Mouse (Mus musculus) c-Kit-positive CD71-positive TER-119-positive erythroid progenitor cells, embryonic 14.5 days (primary cell): ENCODE measurements around the gene Slc2a13.

Source experiments
- DNase-seq: peaks from one replicate; pipeline ENCODE4 v3.0.0-alpha.2; 2013; ENCODE audit warnings: low spot score

Gene Slc2a13

DNA sequence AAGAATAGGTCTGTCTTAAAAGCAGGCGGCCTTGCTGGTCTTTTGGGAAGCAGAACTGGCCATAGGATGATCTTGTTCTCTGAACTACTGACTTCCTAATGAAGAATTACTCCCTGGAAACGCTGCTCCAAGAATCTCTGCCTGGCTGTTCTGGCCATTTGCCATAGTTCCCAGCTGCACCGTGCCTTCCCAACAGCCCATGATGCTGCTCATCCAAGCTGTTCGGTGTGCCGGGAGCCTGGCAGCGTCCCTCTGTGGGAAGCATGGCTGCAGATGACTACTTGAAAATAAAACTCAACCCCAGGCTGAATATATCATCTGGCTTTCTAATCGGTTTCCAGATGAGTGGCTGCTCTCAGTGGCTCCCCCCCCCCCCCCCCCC is 199.9 kb downstream of the Slc2a13 start:
- no peak for DNase-seq

DNA sequence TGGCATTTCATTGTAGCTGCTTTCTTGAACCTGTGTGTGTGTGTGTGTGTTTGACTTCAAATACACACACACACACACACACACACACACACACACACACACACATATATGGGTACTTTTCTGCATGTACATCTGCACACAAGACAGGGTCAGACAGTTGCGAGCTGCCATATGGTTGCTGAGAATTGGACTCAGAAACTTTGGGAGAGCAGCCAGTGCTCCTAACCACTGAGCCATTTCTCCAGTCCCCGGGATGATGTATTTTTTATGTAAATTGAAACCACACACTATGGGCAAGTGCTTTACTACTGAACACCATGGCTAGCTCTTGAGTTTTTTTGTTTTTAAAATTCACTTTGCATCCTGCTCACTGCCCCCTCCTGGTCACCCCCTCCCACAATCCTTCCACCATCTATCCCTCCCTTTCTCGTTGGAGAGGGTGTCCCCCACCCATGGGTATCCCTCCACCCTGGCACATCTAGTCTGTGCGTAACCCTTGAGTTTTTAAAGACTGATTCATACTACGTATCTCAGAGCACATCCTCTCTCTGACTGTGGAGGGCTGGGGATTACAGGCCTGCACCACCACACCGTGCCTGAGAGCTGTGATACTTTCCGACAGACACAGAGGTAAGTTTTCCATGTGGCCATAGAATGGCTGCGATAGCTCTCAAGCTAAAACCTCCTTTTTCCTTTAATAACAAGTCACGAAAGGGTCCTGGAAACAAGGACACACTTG is 200.4 kb downstream of the Slc2a13 start:
- DNase-seq, result no peak

DNA sequence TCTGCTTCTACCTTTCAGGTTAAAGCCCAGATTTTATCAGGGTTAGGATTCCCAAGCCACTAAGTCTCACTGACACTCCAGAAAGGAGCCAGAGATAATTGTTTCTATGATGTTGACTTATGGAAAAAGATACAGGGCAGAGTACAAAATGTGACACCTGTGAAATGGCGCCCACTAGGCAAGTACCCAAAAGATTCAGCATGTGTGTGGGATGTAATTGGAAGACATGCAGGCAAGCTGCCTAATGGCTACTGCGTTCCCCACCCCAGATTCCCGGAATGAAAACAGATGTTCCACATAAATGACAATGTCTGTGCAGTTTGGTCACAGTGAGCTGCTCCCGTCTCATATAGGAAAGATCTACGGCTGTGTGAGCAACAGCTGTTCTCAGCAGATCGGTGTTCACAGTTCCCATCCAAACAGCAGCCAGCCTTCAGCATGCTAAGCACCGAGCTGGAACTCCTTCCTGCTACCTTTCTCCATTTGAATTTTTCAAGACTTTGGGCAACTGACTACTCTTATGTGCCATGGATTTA is 201.1 kb downstream of the Slc2a13 start:
- no peak for DNase-seq

DNA sequence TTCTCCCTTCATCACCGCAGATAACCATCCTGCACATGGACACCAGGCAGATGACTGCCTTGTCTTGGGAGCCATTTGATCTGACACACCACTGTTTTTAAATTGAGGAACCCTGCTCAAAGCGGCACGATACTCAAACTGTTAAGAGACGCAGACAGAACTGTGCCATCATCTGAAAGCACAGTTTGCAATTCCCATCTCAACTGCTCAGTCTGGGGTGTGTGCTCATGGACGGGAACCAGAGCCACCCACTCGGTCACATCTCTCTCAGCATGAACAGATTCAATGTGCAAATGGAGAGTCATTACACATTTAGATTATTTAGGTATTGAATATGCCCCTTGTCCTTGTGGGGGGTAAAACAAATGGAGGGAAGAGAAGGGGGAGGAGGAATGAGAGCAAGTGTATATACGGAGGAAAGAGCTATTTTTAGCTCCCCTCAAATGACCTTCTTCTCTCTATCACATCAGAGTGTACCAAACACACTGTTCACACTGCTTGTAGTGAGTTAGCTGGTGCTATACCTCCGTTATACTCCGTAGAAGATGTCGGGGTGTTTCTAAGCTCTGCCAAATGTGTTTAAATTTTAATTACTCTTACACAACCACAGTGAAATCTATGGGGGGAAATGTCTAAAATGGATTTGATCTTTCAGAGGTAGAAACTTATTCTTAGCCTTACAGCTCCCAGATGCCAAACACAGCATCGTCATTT is 203.2 kb downstream of the Slc2a13 start:
- DNase-seq, result no peak

DNA sequence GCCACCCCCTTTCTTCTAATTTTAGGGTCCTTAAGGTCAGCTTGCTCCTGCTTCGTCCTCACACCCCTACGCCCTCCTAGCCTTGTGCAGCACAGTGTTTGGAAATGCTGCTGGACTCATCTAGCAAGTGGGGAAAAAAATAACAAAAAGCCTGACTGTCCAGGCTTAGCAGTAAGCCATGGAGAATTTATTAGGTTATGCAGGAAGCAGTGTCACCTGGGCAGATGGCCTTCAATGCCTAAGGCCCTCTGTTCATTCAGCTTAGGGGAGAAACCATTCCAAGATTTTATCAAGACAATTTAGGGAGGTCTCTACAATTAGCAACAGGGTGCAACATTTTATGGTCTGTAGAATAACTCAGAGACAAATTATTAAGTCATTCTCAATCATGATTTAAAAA is 212.6 kb downstream of the Slc2a13 start:
- no peak for DNase-seq

DNA sequence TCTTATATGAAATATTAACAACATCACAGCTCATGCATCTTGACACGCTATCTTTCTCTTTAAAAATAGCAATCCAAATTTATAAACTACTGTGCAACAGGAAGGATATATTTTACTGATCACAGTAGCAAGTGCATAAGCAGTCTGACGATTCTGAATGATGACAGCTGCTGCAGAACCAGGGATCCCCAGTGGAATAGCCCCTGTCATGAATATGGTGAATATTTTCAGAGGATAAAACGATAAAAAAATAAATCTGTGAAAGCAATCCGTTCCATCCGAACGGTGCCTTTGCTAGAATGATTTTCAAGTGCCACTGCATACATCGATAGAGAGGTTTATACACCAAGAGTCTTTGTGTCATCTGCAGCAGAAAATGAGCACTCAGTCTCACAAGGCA is 222.1 kb downstream of the Slc2a13 start:
- no peak for DNase-seq

DNA sequence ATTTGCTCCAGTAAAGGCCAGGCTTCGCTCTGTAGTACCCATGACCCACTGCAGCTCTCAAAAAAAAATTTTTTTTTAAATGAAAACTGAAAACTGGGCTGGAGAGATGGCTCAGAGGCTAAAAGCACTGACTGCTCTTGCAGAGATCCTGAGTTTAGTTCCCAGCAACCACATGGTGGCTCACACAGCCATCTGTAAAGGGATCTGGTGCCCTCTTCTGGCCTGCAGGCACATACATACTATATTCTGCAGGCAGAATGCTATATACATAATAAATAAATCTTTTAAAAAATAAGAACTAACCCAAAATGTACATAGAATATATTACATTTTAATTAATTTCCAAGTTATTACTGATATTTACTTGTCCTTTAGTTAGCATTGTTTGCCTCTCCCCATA is 234.7 kb downstream of the Slc2a13 start:
- DNase-seq, result no peak

DNA sequence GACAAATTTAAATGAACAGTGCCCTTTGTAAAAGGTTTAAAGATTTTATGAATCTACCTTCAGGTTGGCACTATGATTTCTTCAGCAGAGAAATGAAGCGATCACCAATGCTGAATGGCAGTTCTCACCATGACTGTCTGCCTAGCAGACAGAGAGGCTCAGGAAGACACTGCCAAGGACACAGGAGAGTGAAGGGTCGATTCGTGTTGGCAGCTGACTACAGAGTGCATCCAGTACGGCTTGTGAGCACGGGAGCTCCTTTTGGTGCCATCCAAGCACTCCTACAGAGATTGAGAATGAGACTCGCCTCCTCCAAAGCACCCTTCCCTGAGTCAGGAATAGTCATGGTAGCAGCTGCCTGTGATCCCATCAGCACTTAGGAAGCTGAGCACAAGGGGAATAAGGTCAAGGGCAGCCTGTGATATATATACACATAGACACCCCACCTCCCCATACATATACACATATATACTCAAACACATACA is 238.6 kb downstream of the Slc2a13 start:
- no peak for DNase-seq

DNA sequence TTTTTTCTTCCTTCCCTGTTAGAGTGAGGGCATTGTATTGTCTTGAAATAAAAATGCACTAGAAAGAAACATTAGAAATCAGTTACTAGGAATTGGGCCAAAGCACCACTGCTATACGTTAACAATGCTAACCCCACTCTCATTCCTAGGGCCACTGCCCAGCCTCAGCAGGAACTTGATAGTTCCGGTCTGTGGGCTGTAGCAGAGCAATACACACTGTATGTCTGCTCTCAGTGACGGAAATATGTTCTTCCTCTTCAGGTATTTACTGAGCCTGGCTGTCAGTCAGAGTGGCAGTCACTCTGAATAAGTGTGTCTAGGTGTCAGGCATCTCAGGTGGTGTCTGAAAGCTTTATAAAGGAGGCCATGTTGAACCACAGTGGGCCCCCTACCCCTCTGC is 245.3 kb downstream of the Slc2a13 start:
- DNase-seq, result no peak

DNA sequence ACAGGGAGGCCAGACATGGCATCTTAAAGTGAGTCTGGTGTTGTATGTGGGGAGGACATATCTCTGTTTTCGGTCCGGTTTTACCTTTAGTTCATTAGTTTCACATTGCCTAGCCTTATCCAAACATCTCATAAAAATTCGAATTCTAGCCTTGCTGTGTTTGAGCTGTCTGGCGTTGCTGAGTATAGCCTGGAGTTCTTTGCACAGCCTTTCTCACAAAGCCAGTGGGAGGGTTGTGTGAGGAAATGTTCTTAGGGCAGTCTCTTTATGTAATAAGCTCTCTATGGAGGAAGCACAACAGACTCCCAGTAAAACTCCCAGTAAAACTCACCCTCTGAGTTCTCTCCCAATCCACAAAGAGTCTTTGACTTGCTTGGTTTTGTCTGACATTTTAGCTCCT is 246.0 kb downstream of the Slc2a13 start:
- DNase-seq, result no peak

DNA sequence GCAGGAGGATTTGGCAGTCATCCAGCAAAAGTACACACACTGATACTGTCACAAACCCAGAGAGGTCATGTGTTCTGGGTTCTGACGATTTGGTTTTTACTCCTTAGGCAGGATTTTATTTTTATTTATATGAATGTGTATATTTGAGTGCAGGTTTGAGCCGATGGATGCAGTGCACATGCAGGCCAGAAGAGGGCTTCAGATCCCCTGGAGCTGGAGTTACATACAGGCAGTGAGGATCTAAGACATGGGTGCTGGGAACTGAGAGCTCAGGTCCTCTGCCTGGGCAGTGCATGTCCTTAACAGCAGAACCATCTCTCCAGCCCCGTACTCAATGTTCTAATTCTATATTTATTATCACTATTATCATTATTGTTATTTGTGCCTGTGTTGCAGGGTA is 253.7 kb downstream of the Slc2a13 start:
- no peak for DNase-seq

DNA sequence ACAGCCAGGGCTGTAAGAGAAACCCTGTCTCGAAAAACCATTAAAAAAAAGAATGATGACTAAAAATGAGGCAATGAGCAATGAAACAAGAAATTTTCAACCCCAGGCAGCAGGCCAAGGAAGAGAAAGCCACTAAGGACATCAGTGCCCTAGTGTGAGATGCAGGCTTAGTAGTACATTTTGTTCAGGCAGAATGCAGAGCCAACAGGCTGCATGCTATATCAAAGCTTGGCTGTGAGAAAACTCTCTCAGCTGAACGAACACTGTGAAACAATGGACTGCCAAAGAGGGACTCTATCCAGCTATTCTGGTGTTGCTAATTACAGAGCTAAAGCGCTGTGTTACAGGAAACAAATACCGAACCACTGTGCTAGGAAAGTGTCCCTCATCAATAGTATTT is 256.1 kb downstream of the Slc2a13 start:
- no peak for DNase-seq

DNA sequence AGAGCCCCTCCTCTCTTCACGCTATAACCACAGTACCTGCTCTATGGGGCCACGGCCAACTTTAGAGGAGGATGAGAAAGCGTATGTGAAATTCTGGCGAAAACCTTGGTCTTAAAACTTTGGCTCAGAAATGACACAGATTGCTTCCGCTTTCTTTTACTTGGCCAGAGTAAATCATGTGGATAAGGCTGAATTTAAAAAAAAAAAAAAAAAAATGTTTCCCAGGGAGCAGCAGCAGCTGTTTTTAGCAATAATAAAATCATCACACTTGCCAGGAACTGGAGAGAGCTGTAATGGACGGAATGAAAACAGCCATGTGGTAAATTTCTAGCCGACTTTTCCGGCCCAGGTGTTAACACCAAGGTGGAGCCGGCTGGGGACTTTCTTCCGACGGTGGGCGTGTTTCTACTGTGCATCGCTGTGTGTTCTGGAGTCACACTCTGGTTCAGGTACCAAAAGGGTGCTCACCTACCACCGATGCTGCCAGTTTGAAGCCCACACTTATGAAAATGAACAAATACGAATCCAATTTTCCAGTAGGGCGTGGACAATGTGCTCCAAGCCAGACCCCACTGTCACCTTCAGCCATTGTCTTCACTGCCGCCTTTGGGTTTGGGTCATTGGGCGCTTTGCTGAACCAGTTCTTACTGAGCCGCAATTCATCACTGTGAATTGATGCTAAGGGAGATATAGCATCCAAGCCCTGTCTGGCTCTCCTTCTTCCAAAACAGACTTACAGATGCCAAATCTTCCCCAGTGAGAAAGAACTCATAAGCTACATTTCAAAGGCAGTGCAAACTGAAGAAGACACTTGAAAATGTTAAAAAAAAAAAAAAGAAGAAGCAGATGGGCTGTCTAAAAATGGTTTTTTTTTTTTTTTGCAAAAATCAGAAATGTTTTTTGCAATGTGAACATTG is 258.4 kb downstream of the Slc2a13 start:
- no peak for DNase-seq

DNA sequence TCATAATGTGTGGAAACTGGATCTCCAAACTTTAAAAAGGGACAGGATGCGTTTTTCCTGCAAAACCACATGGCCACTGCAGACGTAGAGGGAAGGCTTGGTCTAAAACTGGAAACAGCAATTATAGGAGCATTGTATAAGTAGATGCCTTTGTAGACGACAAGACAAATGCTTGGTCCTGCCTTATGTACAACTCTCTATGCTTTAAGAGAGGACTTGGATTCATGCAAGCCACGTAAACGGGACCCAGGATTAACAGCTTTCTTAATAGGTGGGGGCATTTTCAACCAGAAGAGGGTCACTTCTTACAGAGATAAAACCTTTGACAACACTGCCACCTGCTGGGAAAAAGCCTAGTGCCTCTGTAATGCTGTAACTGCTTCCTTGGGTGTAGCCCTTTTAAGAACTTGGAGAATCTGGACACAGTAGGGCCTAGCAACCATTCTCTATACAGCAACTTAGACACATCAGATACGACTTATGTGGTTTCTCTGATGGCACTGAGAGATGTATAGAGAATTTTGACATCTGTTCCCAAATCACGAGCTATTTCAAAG is 268.7 kb downstream of the Slc2a13 start:
- peak; percentile 53 for DNase-seq

DNA sequence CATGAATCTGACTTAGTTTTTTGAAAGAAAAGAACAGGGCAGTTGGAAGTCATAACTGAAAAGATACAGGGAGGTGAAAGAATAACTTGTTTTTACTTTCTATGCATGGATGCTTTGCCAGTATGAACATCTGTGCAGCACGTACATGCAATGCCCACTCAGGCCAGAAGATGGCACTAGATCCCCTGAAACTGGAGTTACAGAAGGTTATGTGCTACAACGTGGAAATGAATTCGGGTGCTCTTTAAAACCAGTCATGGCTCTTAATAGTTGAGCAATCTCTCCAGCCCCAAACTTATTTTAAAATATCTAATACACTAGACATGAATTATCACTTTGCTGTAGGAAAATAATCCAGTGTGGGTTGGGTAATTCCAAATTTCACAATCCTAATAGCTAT is 271.7 kb downstream of the Slc2a13 start:
- peak; percentile 52 for DNase-seq

DNA sequence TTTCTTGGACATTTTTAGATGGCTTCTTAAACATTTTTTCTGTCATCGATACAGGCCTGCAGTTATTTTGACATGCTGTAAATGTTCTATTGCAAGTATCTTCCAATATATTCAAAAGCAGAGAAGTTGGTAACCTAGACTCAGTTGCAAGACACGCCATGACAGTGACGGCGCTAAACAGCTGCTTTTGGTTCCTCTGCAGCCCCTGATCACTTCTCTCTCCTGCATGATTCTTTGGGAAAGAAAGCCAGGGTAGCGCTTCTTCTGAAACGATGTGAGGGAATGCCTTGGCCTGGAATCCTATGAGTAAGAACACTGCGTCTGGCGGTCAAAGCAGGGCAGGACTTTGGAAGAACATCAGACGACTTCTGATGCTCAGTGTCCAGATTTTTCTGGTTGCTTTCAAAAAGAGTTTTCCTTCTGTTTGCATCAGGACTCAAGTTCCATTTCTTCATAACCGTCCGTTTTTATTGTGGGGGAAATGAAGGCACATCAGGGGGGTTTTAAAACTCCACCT is 273.7 kb downstream of the Slc2a13 start:
- DNase-seq, result no peak

DNA sequence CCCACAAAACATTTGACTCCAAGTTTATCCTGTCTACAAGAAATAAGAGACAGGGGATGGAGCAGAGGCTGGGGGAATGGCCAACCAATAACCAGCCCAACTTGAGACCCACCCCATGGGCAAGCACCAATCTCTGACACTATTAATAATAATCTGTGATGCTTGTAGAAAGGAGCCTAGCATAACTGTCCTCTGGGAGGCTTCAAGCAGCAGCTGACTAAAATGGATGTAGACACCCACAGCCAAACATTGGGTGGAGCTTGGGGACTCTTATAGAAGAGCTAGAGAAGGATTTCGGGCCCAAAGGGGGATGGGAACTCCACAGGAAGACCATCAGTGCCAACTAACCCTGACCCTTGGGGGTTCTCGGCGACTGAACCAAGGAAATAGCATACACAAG is 289.6 kb downstream of the Slc2a13 start:
- no peak for DNase-seq

DNA sequence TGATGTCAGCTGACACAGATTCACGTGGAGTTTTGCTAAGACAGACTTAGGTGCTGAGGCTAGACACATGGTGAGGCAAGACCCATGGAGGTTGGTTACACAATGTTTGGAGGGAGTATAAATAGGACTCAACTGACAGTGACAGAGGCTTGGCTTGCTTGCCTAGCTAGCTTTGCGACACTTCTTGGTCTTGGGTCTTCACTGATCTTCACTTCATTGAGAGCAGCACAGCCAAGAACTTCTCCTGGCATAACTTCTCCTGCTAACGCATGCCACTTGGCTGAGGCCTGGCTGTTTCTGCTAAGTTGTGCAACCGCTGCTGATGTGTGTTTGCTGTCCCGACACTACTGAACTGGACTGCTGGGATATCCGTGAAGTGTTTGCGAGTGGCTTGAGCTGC is 290.2 kb downstream of the Slc2a13 start:
- no peak for DNase-seq

DNA sequence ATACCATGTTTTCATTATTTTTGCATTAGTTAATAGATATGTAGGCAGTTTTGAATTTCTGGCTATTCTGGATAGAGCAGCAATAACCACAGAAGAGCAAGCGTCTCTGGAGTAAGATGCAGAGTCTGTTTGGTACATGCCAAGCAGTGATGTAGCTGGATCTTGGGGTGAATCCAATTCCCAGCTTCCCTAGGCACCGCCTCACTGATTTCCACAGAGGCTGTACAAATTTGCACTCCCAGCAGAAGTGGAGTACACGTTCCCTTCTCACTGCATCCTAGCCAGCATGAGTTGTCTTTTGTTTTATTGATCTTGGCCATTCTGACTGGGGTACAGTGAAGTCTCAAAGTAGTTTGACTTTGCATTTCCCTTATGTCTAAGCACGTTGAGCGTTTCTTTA is 291.5 kb downstream of the Slc2a13 start:
- DNase-seq, result no peak

DNA sequence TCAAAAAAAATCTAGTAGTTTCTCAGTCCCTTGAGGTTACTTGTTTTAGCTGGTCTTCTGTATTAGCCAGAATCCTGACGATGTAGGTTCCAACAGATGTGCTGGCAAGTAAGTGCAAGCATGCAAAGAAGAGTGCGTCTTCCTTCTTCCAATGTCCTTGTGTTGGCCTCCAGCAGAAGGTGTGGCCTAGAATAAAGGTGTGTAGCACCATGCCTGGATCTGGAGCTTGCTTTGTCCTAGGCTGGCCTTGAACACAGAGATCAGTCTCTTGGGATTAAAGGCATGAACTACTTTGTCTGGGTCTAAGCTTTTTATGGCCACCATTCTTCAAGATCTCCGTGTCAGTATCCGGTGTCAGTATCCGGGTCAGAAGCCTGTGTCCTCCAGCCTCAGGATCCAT is 293.5 kb downstream of the Slc2a13 start:
- no peak for DNase-seq

DNA sequence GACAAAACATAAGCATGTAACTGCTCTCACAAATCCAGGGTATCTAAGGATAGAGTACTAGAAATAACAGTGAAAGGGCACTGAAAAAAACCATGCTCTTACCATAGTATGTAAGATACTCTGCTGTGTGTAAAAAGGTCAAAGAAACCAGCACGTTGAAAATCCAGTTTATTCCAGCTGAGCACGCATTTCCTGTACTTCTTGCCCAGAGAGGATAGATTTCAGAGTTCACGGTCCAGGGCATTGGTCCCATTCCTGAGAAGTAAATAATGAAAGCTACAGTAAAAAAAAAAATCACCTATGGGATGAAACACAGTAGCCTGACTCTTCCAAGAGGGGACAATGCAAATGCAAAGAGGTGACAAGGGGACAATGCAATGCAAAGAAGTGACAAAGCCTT is 297.1 kb downstream of the Slc2a13 start:
- DNase-seq, result no peak

DNA sequence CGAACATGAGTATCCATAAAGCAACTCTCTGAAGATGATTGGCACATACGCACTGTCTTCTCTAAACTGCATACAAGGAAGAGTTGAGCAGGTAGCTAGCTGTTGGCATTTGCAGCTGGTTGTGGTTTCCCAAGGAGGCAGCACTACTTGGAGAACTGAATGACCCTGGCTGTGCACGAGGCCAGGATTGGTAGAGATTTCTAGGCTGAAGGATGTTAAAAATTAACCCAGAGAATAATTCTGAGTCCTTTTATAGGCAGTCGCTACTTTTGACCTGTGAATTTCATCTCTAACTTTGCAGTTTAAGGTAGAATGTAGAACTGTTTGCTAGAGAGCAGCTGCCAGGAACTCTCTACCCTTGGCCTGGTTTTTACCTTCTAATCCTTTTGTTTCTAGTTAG is 304.5 kb downstream of the Slc2a13 start:
- DNase-seq, result no peak
